Mouse (Mus musculus) R1 (cell line): ENCODE measurements around the gene Pcyt2.

Experiments used
- DNase-seq: peaks from one replicate; pipeline ENCODE4 v3.0.0-alpha.2; 2018; ENCODE audit warnings: low read depth, low spot score

Pcyt2 gene

DNA sequence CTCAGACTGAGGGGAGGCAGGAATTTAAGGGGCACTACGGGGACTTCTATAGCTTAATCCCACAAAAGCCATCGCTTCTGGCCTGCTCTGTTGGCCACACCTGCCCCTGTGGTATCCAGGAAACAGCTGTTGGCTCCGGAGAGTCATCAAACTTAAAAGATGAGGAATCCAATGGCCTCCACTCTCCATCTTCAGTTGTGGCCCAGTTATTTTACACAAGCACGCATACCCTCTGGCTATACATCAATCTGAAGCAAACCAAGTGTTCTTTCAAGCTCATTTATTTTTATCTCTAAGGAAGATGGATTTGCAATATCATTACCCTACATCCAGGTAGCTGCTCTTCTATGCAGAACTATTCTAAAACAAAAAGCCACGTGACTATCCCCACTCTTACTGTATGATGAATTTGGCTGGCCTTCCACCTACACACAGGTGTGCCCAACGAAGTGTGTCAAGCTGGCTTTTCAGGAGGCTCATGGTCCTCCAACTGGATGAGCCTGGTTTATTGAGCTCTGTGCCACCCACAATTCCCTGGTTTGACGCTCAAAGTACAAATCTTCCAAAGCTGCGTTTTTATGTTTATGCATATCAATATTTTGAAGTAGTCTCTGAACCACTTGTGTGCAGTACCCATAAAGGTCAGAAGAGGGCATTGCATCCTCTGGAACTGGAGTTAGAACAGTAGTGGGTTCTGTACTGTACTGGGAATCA, 35.3 kb downstream of the Pcyt2 start:
- peak; percentile 69 for DNase-seq

- peak; percentile 81 for DNase-seq
Observed at GRCm38 (mm10) chr11:120581490-120582267, 36.1 kb downstream of the Pcyt2 start, which contains the start of gene Arhgdia. Gene Arhgdia, minus strand, starts transcription at chr11:120581624.

DNA sequence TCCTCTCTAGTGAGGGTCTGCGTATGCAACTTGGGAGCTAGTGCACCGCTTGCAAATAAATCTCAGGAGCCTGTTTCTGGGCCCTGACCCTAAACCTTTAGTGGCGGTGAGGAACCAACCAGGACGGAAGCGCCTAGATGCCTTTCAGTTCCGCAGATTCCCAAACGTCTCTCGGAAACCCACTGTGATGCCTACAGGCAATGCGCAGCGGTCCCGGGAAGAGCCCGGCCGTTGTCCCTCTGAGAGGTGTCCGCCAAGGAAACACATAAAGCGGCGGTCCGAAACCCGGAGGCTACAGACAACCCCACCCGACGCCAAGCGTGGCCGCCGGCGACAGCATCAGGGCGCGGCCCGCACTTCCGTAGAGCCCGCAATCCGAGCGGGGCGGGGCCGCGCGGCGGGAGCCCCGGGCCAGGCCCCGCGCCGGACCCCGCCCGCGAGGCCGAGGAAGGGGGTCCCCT, 36.8 kb downstream of the Pcyt2 start:
- DNase-seq = peak; percentile 54

GRCm38 (mm10) chr11:120580190-120580589, 37.5 kb downstream of the Pcyt2 start:
- DNase-seq = peak; percentile 24

DNA sequence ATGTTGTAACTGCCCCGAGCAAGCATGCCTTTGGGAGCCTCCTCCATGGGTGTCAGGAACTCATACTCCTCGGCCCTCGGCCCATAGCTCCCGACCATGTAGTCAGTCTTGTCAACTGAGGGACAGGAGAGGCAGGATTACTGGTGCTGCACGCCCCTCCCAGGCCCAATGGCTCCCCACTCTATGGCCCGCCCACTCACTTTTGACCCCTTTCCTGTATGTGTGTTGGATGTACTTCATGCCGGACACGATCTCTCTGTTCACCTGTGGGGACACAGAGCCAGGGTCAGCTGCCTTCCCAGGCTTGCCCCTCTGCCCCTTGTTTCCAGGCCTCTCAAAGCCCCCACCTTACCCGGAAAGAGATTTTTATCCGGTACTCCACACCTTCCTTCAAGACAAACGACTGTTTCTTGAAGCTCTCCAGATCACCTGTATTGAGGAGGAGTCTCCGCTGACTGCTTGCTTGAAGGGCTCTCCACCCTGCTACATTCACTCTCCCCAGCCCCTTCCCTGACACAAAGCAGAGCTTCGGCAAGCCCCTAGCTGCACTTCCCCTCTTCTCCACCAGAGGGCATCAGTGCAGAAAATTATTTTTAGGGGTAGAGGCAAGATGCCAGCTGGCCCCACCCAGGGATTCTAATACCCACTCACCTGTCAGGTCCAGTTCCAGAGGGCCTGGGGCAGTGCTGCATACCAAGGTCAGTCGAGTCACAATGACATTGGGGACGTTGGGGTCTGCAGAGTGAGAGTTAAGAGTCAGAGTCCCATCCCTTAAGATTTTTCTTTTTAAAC, 38.2 kb downstream of the Pcyt2 start:
- peak; percentile 82 for DNase-seq

DNA sequence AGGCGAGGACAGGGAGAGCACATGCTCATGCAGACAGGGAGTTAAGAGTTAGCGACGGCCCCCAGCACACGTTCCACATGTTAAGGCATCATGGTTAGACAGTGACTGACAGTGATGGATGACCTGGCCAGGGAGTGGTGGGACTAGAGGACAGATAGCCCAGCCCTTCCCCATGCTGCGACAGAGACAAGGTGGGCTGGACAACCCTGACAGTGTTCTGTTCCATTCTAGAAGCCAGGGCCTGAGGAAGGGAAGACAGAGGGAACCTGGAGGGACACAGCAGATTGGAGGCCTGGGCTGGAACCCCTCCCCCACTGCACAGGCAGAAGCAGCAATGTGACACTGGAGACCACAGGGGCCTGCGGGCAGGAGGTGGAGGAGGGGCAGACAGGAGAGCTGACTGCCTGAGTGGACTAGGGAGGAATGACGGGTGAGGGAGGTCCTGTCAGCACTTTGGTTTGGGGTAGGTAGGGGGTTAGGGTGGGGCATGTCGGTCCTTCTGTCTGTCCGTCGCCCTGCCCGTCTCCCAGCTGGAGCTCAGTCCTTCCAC, 39.0 kb downstream of the Pcyt2 start:
- DNase-seq = peak; percentile 26

DNA sequence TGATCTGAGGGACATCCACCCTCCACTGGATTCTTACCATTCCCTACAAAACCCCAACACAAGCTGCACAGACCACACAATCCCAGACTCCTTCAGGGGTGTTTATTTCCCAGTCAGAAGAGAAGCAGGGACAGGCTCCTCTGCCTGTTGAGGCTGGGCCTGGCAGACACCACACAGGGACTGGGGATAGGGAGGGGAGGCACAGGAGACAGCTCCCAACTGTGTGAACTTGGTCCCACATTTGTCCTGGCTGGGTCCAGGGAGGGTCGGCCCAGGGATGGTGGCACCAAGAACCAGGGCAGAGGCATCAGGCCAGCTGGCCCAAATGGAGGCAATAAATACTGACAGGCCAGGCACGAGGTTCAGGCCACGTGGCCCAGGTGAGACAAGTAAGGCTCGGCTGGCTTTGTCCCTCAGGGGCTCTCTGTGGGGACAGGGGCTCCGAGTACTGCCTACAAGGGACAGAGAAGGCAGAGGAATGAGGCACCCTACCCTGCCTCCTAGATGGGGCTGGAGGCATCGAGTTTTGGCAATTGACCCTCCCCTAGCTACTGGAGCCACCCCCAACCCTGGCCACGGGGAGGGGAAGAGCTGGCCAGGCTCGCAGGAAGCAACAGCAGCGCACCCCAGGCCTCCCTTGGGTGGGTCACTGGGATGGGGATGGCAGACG, 39.6 kb downstream of the Pcyt2 start:
- DNase-seq = no peak

DNA sequence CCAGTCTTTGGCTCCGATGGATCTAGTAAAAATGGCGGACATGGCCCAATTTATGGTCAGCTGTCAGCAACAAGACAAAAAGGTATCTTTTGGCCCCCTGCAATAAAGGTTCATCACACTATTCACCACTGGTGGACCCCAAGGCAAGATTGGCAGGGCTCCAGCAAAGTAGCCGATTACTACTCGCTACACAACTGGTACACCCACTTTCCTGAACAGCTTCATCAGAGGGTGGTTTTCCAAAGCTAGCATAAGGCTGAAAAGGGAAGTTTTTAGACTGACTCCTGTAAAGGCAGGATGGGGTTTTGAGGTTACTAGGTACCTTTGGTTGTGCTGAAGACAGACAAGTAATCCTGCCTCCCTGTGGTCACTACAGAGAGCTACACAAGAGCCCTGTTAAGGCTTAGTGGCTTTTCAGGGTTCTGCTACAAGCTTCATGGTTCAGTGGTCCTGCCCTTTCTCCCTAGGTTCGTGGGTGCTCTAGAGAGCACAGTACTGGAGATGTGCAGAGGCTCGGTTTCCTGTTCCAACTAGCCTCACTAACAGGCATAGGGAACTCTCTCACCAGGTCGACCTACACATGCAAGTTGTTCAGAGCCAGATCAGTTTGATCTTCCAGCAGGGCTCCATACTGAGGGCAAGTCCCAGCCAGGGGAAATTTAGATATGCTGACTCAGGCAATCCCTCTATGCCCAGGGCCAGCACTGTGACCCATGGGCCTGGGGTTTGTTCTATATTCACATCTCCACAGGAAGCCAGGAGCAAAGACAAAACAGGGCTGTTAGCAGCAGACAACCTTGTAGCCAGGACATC, 40.3 kb downstream of the Pcyt2 start:
- peak; percentile 72 for DNase-seq

GRCm38 (mm10) chr11:120576365-120576981, 41.3 kb downstream of the Pcyt2 start:
- DNase-seq = no peak

DNA sequence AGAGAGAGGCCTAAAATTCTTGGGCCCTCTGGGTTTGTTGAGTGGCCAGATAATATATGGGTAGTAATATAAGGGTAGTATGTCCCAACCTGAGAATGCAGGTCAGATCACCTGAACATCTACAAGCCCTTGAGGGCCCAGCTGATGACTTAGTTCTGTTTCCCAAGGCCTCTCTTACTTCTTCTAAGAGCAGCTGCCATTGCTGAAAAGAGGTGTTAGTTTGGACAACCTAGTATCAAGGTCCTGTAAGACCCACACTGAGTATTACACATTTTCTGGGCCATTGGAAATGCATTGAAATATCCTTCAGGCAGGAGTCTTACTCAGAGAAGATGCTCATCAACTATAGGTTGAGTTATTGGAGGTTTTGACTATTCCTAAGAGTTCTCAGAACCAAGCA, 41.8 kb downstream of the Pcyt2 start:
- no peak for DNase-seq

DNA sequence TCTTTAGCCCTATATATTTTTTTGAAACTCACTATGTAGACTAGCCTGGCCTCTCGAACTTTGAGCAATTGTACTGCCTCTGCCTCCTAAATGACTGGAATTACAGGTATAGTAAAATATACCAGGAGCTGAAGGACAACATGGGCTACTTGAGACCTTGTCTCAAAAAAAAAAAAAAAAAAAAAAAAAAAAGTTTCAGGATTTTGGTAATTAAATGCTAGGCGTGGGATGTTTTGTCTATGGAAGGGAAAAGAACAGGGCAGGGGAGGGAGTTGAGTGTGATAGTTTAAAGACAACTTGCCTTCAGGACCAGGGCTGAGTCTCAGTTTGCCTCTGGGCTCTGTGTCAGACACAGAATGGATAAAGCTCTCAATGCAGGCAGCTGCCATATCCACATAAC, 42.7 kb downstream of the Pcyt2 start:
- DNase-seq = no peak

- DNase-seq = no peak
Observed at GRCm38 (mm10) chr11:120574278-120574600, 43.5 kb downstream of the Pcyt2 start.

GRCm38 (mm10) chr11:120573585-120574277, 44.0 kb downstream of the Pcyt2 start:
- no peak for DNase-seq

- peak; percentile 99 for DNase-seq
Observed at GRCm38 (mm10) chr11:120572752-120573584, 44.8 kb downstream of the Pcyt2 start, which contains the start of gene P4hb. Gene P4hb, minus strand, starts transcription at chr11:120573253.

DNA sequence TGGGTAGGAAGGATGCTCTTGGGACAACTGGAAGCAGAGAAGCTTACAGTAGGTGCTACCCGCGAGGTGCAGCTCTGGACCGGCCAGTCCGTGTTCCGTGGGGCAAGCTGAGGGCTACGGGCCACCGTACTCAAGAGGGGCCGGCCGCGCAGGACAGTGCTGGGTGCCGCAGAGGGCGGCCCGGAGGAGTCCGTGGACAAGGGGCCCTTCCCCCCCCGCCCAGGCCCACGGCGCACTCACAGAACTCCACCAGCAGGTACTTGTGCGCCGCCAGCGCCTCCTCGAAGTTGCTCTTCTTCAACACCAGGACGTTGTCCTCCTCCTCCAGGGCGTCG, 45.4 kb downstream of the Pcyt2 start:
- peak; percentile 18 for DNase-seq

DNA sequence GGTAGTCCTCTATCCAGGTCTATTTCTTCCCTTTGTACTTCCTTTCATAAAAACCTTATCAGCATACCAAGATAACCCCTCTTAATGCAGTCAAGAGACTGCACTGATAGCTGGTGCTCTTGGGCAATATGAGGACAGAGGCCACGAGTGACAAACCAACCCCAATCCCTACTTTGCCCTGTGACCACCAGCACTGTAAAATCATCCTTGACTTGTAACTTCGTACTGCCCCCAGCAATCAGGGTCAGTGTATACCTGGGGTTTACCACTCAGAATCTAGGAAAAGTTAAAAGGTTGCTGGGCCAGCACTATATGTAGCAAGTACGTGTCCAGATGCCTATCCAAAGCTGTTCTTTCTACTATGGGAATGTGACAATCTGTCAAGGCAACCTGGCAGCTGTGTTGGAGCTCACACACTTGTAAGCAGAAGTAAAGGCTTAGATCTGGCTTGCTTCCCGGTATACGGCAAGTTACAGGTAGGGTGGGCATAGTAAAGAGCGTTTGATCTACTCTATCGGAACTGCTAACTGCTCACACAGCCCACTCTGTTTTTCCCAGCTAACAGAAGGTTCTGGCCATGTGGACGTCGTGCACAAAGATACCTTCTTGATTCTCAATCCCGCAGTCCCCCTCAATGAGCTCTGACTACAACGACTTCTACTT, 45.9 kb downstream of the Pcyt2 start:
- no peak for DNase-seq

- DNase-seq = peak; percentile 25
Observed at GRCm38 (mm10) chr11:120571122-120571521, 46.6 kb downstream of the Pcyt2 start.

- no peak for DNase-seq
Observed at GRCm38 (mm10) chr11:120568324-120568723, 49.4 kb downstream of the Pcyt2 start.
